Mouse (Mus musculus): ENCODE results near the gene Clk1. TPM values are rescaled to one million over a fixed set of nuclear protein-coding genes. Genes with fewer than 3 reads are reported as not detected.
"Not testable (repeated sequence)": the region's sequence is repeated elsewhere in the genome, so short reads cannot be mapped to it uniquely, and the experiment has no call there.

Clk1 gene
- polyA plus RNA-seq, 1 experiment: 73.2 TPM

DNA sequence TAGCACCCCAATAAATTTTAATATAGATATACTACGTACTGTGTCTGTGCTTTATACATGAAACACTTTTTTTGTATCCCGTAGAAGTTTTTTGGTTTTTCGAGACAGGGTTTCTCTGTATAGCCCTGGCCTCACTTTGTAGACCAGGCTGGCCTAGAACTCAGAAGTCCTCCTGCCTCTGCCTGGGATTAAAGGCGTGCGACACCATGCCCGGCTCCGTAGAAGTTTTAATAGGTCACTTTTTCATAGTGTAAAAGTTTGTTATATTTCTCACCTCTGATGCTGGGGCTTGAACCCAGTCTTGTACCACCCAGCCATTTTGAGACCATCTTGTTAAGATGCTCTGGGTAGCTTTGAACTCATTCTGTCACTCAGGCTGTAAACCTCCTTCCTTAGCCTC is 16.5 kb downstream of the Clk1 start:
- no peak for DNase-seq (ENCODE audit: low read depth)

DNA sequence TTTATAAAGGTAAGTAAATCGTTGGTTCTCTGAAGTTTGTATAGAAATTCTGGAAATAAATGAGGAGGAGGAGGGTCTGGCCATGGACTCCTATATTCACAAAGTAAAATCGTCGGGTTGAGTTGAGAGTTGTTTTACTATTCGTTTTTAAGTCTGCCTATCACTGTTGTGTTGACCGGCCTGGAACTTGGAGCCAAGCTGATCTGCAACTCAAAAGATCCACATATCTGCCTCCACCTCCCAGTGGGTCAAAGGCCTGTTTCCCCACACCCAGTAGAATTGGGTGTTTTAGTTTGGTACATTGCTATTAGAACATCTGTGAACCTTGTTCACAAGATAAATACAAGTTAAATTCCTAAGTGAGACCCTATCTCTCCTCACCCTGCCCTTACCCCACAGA is 20.1 kb downstream of the Clk1 start:
- DNase-seq (ENCODE audit: low read depth): no peak

DNA sequence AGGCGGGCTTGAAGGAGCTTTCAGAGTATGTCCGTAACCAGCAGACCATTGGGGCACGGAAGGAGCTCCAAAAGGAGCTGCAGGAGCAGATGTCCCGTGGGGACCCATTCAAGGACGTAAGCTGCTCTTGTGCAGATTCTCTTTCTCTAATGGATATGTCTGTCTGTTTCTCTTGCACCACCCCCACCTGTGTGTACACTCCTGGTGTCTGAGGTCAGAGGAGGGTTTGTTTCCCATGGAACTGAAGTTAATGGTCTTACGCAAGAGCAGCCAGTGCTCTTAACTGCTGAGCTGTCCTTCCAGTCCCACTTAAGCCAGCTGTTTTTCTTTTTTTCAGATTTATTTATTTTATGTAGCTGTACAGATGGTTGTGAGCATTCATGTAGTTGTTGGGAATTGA is 22.5 kb downstream of the Clk1 start:
- no peak for DNase-seq (ENCODE audit: low read depth)

- DNase-seq (ENCODE audit: low read depth): no peak
Measured at GRCm38 (mm10) chr1:58397731-58398130, 26.1 kb downstream of the Clk1 start.

DNA sequence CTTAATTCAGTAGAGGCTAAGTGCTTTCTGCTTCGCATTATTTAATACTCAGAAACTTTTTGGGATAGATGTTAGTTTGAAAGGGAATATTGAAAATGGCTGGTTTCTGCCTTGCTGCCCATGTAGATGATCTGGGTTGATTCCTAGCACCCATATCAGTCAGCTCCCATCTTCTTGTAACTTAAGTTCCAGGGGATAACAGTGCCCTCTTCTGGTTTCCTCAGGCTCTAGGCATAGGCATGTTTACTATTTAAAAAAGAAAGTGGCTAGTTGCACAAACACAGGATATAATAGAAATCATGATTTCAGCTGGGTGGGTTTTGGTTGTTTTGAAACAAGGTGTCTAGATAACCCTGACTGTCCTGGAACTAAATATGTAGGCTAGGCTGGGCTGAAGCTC is 27.7 kb downstream of the Clk1 start:
- DNase-seq (ENCODE audit: low read depth): no peak

GRCm38 (mm10) chr1:58395341-58395740 is 28.5 kb downstream of the Clk1 start:
- DNase-seq (ENCODE audit: low read depth): no peak

- no peak for DNase-seq (ENCODE audit: low read depth)
Measured at GRCm38 (mm10) chr1:58393284-58394195, 30.3 kb downstream of the Clk1 start.

GRCm38 (mm10) chr1:58392652-58393283 is 31.1 kb downstream of the Clk1 start, which contains the start of gene Bzw1:
Gene Bzw1 (plus strand): TSS chr1:58392898.
- no peak for DNase-seq (ENCODE audit: low read depth)

DNA sequence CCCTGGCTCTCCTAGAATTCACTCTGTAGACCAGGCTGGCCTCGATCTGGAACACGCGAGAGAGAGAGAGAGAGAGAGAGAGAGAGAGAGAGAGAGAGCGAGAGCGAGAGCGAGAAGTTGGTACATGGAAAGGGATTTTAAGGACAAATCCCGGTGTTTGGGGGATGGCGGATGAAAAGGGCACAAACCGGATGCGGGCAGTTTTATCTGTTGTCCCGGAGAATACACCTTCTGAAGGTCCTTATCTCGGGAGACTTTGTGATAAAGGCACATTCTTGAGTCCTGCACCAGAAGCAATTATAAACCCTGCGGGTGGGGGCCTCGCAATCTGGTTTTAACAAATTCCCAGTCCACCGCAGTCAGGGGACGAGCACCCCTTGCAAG is 31.6 kb downstream of the Clk1 start:
- DNase-seq (ENCODE audit: low read depth): no peak

DNA sequence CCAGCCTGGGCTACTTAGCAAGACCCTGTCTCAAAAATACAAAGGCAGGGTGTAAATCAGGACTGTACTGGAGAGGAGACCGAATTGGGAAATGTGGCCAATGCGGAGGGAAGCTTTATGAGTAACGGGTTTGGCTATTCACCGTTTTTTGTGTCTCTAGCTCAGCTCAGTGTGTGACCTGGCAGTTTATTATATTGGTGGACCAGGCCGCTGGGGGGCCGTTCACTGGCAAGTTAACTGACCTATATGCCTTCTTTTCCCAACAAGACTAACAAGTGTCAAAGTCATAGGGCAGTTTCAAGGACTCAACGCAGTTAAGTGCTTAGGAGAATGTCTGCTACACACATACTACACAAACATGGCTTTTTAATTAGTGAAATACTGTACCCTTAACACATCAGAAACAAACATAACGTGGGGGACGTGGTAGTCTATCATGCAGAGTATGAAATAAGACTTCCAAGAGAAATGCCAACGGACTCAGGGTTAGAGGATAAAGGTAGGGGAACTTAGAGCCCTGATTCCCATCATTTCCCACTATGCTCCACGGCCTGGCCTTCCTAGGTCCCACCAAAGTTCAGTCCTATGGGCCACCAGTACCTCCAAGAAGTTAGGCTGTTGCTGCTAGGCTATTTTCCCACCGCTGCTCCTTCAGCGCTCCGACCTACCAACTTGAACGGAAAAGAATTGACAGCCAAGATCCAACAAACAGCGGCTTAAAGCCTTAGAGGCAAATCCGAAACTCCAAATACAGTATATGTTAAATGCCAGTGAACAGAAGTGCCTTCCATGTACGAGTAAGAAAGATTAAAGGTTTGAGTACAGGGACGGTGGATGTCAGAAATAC is 32.2 kb downstream of the Clk1 start:
- no peak for DNase-seq (ENCODE audit: low read depth)

GRCm38 (mm10) chr1:58382586-58383281 is 41.1 kb downstream of the Clk1 start:
- no peak for DNase-seq (ENCODE audit: low read depth)

- no peak for DNase-seq (ENCODE audit: low read depth)
Measured at GRCm38 (mm10) chr1:58375574-58376147, 48.2 kb downstream of the Clk1 start.

DNA sequence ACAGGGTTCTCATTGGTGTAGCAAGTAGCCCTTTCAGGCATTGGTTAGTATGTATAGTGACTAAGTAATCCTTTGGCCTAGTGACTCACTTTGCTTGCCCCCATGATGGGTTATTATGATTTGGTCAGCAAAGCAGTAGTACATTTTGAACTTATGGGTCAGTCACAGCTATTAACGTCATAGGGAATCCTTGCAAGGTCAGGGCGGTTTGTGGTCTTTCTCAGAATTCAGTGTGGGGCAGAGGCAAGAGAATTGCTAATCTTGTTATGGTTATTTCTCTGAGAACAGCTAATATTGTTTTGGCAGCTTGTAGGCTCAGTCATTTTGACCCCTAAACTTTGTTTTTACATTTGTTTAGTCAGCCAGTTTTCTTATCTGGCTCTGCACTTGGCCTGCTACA is 49.6 kb downstream of the Clk1 start:
- DNase-seq (ENCODE audit: low read depth): not testable (repeated sequence)

DNA sequence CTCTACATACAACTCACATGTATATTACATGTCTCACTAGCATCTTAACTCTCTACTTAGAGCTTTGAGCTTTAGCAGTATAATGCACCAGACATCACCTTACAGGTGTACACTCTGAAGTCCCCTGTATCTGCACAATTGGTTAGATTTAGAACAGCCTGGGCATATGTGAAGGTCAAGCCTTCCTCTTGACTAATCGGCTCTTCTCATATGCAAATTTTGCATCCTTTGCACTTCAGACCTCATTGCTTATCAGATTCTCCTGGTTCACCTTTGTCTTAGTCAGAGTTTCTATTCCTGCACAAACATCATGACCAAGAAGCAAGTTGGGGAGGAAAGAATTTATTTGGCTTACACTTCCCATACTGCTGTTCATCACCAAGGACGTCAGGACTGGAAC is 54.1 kb downstream of the Clk1 start:
- no peak for DNase-seq (ENCODE audit: low read depth)

DNA sequence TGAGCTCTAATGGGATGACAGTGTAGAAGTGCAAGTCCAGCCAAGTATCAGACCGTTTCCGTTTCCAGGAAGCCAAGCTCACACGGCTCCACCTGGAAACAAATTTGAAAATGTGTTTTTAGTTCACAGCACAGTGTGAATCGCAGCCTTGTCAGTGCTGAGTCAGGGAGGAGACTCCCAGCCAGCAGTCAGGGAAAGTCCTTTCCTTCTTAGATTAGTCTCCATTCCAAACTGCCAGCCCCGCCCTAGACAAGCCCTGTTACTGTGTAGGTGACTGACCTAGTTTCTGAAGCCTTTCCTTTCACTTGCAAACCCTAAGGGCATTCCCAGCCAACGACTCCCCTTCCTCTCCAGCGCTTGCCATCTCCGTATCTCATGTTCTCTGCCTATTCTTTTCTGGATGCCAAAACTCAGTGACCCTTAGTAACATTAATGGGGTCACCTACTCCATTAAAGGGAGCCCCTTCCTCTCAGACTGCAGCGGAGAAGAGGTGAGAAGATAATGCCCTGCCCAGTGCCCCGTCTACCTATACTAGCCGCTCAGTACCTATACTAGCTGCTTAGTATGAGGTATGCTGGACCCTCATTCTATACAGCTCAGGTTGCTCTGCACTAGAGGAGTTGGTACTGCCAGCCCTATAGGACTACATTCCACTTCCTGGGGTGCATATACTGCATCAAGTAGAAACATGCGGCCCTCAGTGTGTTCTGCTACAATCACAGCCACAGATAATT is 57.0 kb downstream of the Clk1 start:
- no peak for DNase-seq (ENCODE audit: low read depth)

- no peak for DNase-seq (ENCODE audit: low read depth)
Measured at GRCm38 (mm10) chr1:58365829-58366228, 58.0 kb downstream of the Clk1 start.

- no peak for DNase-seq (ENCODE audit: low read depth)
Measured at GRCm38 (mm10) chr1:58364551-58364950, 59.3 kb downstream of the Clk1 start.

GRCm38 (mm10) chr1:58362296-58362695 is 61.6 kb downstream of the Clk1 start:
- no peak for DNase-seq (ENCODE audit: low read depth)

Measured in gonadal fat pad, adult 2 months (tissue).